Mouse (Mus musculus) embryonic facial prominence, embryonic 14.5 days (tissue): Measurements from ENCODE around the gene Eci3. TPM values are rescaled to one million over a fixed set of nuclear protein-coding genes. Genes with fewer than 3 reads are reported as not detected.
"Not testable (repeated sequence)": the region's sequence is repeated elsewhere in the genome, so short reads cannot be mapped to it uniquely, and the experiment has no call there.

Experiments
- ATAC-seq: fragments of 200-750 bp; cut with Nextera tagmentation; 2 replicates; pipeline ENCODE4 v1.8.0; 2017; ENCODE audit warnings: low read depth, moderate number of reproducible peaks, moderate TSS enrichment
- DNase-seq: peaks from one replicate; pipeline ENCODE4 v3.0.0-alpha.2; 2015; ENCODE audit warnings: low spot score
- H3K27ac ChIP-seq: fragments of 300-500 bp; sonication (generic); replicated peaks from 2 replicates; pipeline ENCODE4 v1.5.1; 2014; ENCODE audit warnings: low read depth, mild to moderate bottlenecking, low read length, moderate library complexity
- H3K27me3 ChIP-seq: fragments of 300-500 bp; sonication (generic); replicated peaks from 2 replicates; pipeline ENCODE4 v1.6.1; 2014; ENCODE audit warnings: low read length; ENCODE audit not compliant: control insufficient read depth, insufficient read depth
- H3K36me3 ChIP-seq: fragments of 300-500 bp; sonication (generic); 2 replicates; pipeline ENCODE4 v1.6.1; 2014; ENCODE audit warnings: low read length, mixed read lengths; ENCODE audit not compliant: control insufficient read depth, insufficient read depth
- H3K4me1 ChIP-seq: fragments of 300-500 bp; sonication (generic); 2 replicates; pipeline ENCODE4 v1.6.1; 2014; ENCODE audit warnings: antibody characterized with exemption, low read length; ENCODE audit not compliant: control insufficient read depth, insufficient read depth
- H3K4me2 ChIP-seq: fragments of 300-500 bp; sonication (generic); 2 replicates; pipeline ENCODE4 v1.6.1; 2014; ENCODE audit warnings: low read depth, mild to moderate bottlenecking, low read length, moderate library complexity, mixed read lengths
- H3K4me3 ChIP-seq: fragments of 300-500 bp; sonication (generic); 2 replicates; pipeline ENCODE4 v1.5.1; 2014; ENCODE audit warnings: low read depth, mild to moderate bottlenecking, low read length
- H3K9ac ChIP-seq: fragments of 300-500 bp; sonication (generic); 2 replicates; pipeline ENCODE4 v1.6.1; 2014; ENCODE audit warnings: low read depth, mild to moderate bottlenecking, low read length, moderate library complexity, mixed read lengths
- H3K9me3 ChIP-seq: fragments of 300-500 bp; sonication (generic); 2 replicates; pipeline ENCODE4 v1.6.1; 2016; ENCODE audit warnings: low read length; ENCODE audit not compliant: control insufficient read depth
- WGBS: fragments of 180-500 bp; shearing (Covaris S2); extraction: QIAGEN DNeasy Blood & Tissue Kit; methylation state at CpG from one replicate; pipeline ENCODE4 v1.1.7; 2014; 5-methylcytosine and 5-hydroxymethylcytosine counted together
- polyA plus RNA-seq: library from polyadenylated mRNA; unstranded; fragments of >200 nt; fragmentation: Nextera tagmentation; extraction: Ambion mirVana; gene quantifications from 2 replicates; pipeline ENCODE4 v1.2.1, GENCODE M21; 2014

Eci3 gene
- polyA plus RNA-seq, 1 experiment from 2014 or later = 2.1 TPM

DNA sequence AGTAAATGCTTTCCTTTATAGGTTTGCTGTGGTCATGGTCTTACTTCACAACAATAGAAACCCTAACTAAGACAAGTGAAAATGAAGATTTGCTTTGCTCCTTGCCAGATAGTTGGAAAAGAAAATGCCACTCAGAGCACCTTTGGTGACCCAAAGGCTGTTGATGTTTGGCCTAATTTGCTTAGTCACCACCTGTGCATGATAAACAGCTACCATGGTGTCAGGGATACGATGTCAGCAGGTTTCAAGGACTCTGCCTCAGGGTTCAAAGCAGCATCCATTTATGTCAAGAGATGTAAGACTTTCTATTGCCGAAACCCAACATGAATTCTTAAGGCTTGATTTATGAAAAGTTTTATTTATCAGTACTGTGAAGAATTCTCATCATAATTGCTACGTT lies 13.8 kb upstream of the Eci3 start:
- 93% methylated on average over 3 of the region's 3 CpGs for WGBS
- Histone ChIP-seq H3K9me3 (no peaks in the 10 kb centered on the region), H3K9ac (no peak overlapping the region), H3K27me3 (no peaks in the 10 kb centered on the region), H3K36me3 (peaks cover 60% of the 10 kb centered on the region), H3K27ac (no peak overlapping the region), H3K4me2 (no peak overlapping the region), H3K4me1 (no peaks in the 10 kb centered on the region), H3K4me3 (no peak overlapping the region)
- DNase-seq (no peak), ATAC-seq (no peak)

DNA sequence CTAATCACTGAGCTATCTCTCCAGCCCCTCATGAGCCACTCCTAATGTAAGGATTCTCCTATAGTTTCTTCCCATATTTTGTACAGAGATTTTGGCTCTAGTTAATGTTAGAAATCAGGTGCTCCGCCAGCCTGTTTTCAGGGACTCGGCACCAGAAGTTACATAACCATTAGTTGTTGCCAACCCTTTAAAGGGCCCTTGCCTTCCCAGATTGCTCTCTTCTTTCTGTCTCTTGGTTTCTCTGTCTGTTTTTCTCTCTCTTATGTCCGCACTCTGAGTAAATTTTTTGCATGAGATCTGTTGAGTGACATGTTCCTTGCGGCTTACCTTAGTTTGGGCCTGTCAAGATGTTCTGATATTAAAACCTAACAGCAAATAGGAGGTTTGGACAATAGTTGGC lies 12.5 kb upstream of the Eci3 start:
- Histone ChIP-seq H3K4me1 (no peaks in the 10 kb centered on the region), H3K27ac (no peak overlapping the region), H3K9ac (no peak overlapping the region), H3K27me3 (no peaks in the 10 kb centered on the region), H3K4me3 (no peak overlapping the region), H3K36me3 (peaks cover 48% of the 10 kb centered on the region), H3K9me3 (no peaks in the 10 kb centered on the region), H3K4me2 (no peak overlapping the region)
- ATAC-seq (no peak), DNase-seq (no peak)
- WGBS = 87% methylated on average over 4 of the region's 4 CpGs

DNA sequence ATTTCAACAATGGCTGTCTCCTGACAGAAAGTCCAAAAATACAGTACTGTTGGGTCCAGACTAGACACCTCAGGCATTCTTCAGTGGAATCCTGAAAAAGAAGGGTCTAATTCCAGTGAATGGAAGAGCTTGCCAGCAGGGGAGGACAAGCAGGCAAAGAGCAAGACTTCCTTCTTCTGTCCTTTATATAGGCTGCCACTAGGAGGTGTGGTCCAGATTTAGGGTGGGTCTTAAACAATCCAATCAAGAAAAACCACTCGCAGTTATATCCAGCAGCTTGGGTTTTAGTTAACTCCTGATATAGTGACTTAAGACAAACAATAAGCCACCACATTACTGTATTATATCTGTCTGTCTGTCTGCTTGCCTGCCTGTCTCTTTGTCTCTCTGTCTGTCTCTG lies 10.2 kb upstream of the Eci3 start:
- no peaks in the 10 kb centered on the region for H3K9me3 ChIP-seq
- no peak for ATAC-seq
- no peak overlapping the region for H3K9ac ChIP-seq
- WGBS = 63% methylated on average over 1 of the region's 1 CpGs
- no peaks in the 10 kb centered on the region for H3K4me1 ChIP-seq
- H3K36me3 ChIP-seq = peaks cover 25% of the 10 kb centered on the region
- no peak overlapping the region for H3K27ac ChIP-seq
- no peak for DNase-seq
- H3K4me3 ChIP-seq = no peak overlapping the region
- H3K4me2 ChIP-seq = no peak overlapping the region
- H3K27me3 ChIP-seq = no peaks in the 10 kb centered on the region

DNA sequence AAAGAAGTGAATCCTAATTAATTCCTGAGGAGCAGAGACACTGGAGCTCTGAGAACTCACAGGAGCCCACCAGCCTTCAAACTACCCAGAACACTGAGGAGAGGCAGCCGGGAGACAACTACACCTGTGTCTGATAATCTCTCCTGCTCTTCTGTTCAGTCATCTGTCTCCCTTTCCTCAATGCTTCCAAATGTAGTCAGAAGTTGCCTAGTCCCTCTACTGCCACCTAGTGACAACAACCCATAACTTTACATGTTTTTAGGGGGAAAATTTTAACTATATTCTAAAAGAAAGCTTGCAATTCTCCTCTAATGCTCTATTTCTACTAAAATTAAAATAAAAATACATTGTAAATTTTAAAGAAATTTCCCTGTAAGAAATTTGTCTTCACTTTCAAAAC lies 9.5 kb upstream of the Eci3 start:
- peak; percentile 31 for DNase-seq
- H3K4me2 ChIP-seq = no peak overlapping the region
- no peak for ATAC-seq

DNA sequence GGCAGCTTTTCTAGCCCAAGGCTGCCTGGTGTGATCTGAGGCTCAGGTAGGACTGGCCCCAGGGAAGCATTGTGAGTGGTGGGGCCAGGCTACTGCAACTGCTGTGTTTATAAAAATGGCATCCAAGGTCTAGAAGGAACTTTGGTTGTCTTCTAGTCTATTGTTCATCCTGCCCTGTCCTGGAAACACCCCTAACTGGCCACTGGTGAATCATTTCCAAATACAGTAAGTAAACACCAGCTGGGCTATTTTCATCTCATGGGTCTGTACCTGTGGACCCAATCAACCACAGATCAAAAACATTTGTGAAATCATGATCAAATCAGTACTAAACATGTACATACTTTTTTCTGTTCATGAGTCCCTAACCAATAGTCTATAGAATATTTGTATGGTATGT lies 8.8 kb upstream of the Eci3 start:
- H3K4me2 ChIP-seq, H3K9me3 ChIP-seq, H3K4me3 ChIP-seq, H3K4me1 ChIP-seq, H3K27me3 ChIP-seq, H3K27ac ChIP-seq, DNase-seq, H3K9ac ChIP-seq, ATAC-seq: not testable (repeated sequence)
- H3K36me3 ChIP-seq = peaks cover 12% of the 10 kb centered on the region

More for the DNA sequence above, 9.5 kb upstream of the Eci3 start:
- H3K9me3 ChIP-seq = no peaks in the 10 kb centered on the region
- no peak overlapping the region for H3K4me3 ChIP-seq
- H3K36me3 ChIP-seq = peaks cover 19% of the 10 kb centered on the region
- WGBS = 33% methylated on average over 1 of the region's 1 CpGs
- no peaks in the 10 kb centered on the region for H3K4me1 ChIP-seq
- no peak overlapping the region for H3K9ac ChIP-seq
- H3K27me3 ChIP-seq = no peaks in the 10 kb centered on the region
- no peak overlapping the region for H3K27ac ChIP-seq

DNA sequence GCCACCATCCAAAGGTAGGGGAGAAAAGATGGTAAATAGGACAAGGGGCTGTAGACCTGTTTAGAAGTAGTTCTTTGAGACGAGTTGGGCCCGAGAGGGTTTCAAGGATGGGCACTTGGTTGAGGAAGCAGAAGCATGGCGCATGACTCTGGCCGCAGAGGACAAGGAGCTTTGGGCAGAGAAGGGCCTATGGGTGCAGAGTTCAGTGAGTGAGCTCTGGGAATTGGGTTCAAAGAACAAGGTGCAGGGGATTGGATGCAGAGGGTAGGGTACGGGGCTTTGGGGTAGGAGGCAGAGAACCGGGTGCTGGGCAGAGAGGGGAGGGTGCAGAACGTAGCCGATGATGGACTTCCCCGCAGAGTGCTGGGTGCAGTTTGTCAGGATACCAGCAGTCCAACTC lies 2.0 kb upstream of the Eci3 start:
- H3K9me3 ChIP-seq, H3K27ac ChIP-seq, H3K36me3 ChIP-seq, DNase-seq, ATAC-seq, H3K9ac ChIP-seq, H3K4me2 ChIP-seq, H3K4me3 ChIP-seq, H3K4me1 ChIP-seq: not testable (repeated sequence)
- H3K27me3 ChIP-seq = peaks cover 13% of the 10 kb centered on the region; the same call in 1 of the 2 replicates
- 67% methylated on average over 9 of the region's 9 CpGs for WGBS

DNA sequence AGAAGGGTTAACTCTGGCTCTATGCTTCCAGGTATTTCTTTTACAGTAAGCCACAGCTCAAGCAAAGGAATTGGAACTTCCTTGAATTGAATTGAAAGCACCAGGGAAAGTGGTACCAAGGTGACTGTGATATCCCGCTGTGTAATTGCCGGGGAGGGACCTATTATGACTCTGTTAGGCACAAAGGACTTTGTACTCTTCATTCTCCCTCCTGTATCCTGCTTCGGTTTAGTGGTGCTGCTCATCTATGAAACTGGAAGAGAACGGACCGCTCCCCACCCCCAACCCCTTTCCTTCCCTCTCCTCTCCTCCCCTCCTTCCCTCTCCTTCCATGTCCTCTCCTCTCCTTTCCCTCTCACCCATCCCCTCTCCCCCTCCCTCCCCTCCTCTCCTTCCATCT lies 1.3 kb upstream of the Eci3 start:
- no peak overlapping the region for H3K9ac ChIP-seq
- H3K4me3 ChIP-seq = peak overlapping the region; percentile 45
- H3K4me1 ChIP-seq = peaks cover 5% of the 10 kb centered on the region; the same call in 1 of the 2 replicates
- peak overlapping the region; percentile 66 for H3K4me2 ChIP-seq
- peaks cover 13% of the 10 kb centered on the region; the same call in 1 of the 2 replicates for H3K27me3 ChIP-seq
- ATAC-seq = no peak
- 17% methylated on average over 5 of the region's 5 CpGs for WGBS
- H3K27ac ChIP-seq = no peak overlapping the region
- no peaks in the 10 kb centered on the region for H3K9me3 ChIP-seq
- no peaks in the 10 kb centered on the region for H3K36me3 ChIP-seq
- DNase-seq = peak; percentile 0

DNA sequence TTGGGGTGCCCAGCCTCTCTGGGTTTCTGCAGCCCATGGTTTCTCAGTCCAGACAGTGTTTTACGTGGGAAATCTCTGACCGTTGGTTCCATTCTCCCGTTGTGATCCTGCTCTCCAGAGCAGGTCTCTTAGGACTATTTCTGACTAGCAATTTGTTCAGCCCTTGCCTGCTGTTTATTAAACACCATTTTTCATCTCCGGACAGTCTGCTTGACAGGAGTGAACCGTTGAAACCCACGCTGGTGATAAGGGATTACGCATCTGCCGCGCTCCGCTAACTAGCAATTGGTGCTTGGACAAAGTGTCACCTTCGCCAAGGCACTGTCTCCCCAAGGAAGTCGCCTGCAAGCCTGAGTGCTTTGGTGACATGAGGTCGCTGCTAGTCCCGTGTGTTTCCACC lies 809 bp upstream of the Eci3 start:
- 7% methylated on average over 14 of the region's 14 CpGs for WGBS
- Histone ChIP-seq H3K27ac (no peak overlapping the region), H3K27me3 (peaks cover 13% of the 10 kb centered on the region; the same call in 1 of the 2 replicates), H3K9ac (peak overlapping the region; percentile 59), H3K9me3 (no peaks in the 10 kb centered on the region), H3K4me1 (peaks cover 5% of the 10 kb centered on the region; the same call in 1 of the 2 replicates), H3K36me3 (no peaks in the 10 kb centered on the region), H3K4me3 (peak overlapping the region; percentile 45), H3K4me2 (peak overlapping the region; percentile 66)
- DNase-seq (peak; percentile 5), ATAC-seq (no peak)

DNA sequence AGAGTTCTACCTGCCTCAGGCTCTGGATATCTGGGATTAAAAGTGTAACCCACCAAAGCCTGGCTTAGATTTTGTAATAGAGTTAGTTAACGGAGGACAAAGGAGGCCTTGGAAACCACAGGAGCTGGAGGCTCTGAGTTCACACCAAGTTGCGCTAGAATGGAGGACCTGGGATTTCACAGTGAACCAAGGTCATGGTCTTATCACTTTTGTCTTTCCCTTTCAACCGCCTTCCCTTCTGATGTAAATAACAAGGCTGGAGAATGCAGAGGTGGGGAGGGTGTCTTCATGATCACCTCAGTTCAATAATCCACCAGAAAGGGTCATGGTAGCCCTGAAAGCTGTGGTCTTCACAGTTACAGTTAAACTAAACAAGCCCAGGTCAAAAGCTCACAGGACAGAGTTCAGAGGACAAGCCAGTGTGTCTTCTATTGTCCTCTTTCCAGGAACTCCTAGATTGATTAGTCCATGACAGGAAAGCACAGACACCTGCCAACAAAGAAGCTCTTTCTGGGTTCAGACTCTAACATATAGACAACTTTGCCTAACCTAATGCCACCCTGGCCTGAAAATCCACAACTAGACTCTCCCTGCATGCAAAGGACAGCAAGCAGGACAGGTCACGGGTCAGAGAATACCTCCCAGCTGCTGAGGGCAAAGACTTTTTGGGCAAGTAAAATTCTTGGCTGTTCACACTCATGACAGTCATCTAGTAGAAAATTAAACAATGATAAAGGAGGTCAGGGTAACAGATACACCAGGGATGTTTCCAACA lies 2.4 kb downstream of the Eci3 start:
- 76% methylated on average over 4 of the region's 4 CpGs for WGBS
- Histone ChIP-seq H3K36me3 (no peaks in the 10 kb centered on the region), H3K4me1 (peaks cover 5% of the 10 kb centered on the region; the same call in 1 of the 2 replicates)

More for the DNA sequence above, 2.4 kb downstream of the Eci3 start:
- no peak overlapping the region for H3K4me3 ChIP-seq
- H3K27me3 ChIP-seq = peaks cover 10% of the 10 kb centered on the region; the same call in 1 of the 2 replicates
- ATAC-seq (no peak), DNase-seq (no peak)
- no peak overlapping the region for H3K4me2 ChIP-seq
- no peaks in the 10 kb centered on the region for H3K9me3 ChIP-seq
- no peak overlapping the region for H3K27ac ChIP-seq
- no peak overlapping the region for H3K9ac ChIP-seq
